Comparison of ENCODE assay signal across 22 mouse cellular contexts in genomic region chr17:64172474-64172873, GRCm38 (mm10).
DNase-seq lines count a peak whose midpoint lies in the region; ATAC-seq lines count a peak whose summit lies in the region.
"Had no signal": no experiment of that assay in that cellular context is flagged by ENCODE, and none has a peak within 500 bp of the region (broad histone marks: within the 10 kb centered on the region; RNA-seq: fewer than 3 reads in every experiment).

No protein-coding gene starts in this region.

- intact Hi-C loops in heart, postnatal 10 days (cut with DNase I), result no loop called here

- H3K27me3 ChIP-seq in heart, embryonic 10.5 days (ENCODE audit: insufficient read depth, poor library complexity, severe bottlenecking), result no peaks in the 10 kb centered on the region
- H3K27me3 ChIP-seq: CH12.LX, Patski had no signal

- peak; percentile 33 for DNase-seq in heart, embryonic 10.5 days (ENCODE audit: low spot score)
- no peak for DNase-seq in heart, postnatal 10 days
- no peak for DNase-seq in kidney, postnatal 25 days
- DNase-seq in layer of hippocampus, adult 9-10 months (ENCODE audit: low spot score), result no peak
- DNase-seq in gastrocnemius, postnatal 4 days (ENCODE audit: low spot score in 2 of 2), result no peak
- DNase-seq: adrenal gland, adult 2 months; adrenal gland, adult 8-10 months; adrenal gland, postnatal 10 days; adrenal gland, postnatal 14 days; adrenal gland, postnatal 25 days; adrenal gland, postnatal 36 days; B cell, adult 2 months; cerebellum, adult 11 months; cerebellum, adult 11-12 months had no signal

- ATAC-seq in common myeloid progenitor, adult 5-6 weeks (replicated peaks; ENCODE audit: low read depth, poor library complexity, severe bottlenecking), result 0 out of 2 replicates have a peak, but pooled peaks have one; percentile 5
- peak; percentile 77 to 81 for ATAC-seq in hematopoietic stem cell, adult 5-6 weeks (replicated peaks in 1 of 2; ENCODE audit: insufficient read depth in 1 of 2, low FRiP score in 2 of 2, low TSS enrichment in 1 of 2, low read depth in 1 of 2, poor library complexity in 2 of 2, severe bottlenecking in 2 of 2)
- peak; percentile 20; the same call in 1 of the 2 replicates for ATAC-seq in megakaryocyte progenitor cell, adult 5-6 weeks (replicated peaks; ENCODE audit: poor library complexity)
- ATAC-seq: activated CD4-positive, CD25-positive, alpha-beta regulatory T cell, adult 4 months; CD4-positive, CD25-positive, alpha-beta regulatory T cell, adult 4 months; Patski had no signal

- no peaks in the 10 kb centered on the region for H3K36me3 ChIP-seq in heart, embryonic 10.5 days
- H3K36me3 ChIP-seq: G1E had no signal

- no peak overlapping the region for H3K27ac ChIP-seq in heart, embryonic 10.5 days

- H3K4me3 ChIP-seq in heart, embryonic 10.5 days, result no peak overlapping the region

- H3K4me1 ChIP-seq in heart, embryonic 10.5 days, result no peaks in the 10 kb centered on the region

- H3K9me3 ChIP-seq in heart, embryonic 10.5 days, result no peaks in the 10 kb centered on the region
- H3K9me3 ChIP-seq: G1E had no signal

- 54% methylated on average over 2 of the region's 2 CpGs for WGBS in heart, embryonic 10.5 days

Comparison
In these comparisons a context has a peak if more than half of its experiments do, and no peak if none do; other contexts are left out.
1. ATAC-seq: peak in every context shown above with its lines; median percentile 79 in hematopoietic stem cell, adult 5-6 weeks; 20 in megakaryocyte progenitor cell, adult 5-6 weeks; 5 in common myeloid progenitor, adult 5-6 weeks.